Mouse (Mus musculus) adrenal gland, adult 8-10 months (tissue): ENCODE measurements around the gene Cacna1c. TPM values are rescaled to one million over a fixed set of nuclear protein-coding genes. Genes with fewer than 3 reads are reported as not detected.

Experiments used
- DNase-seq: peaks from one replicate; pipeline ENCODE4 v3.0.0; 2022
- total RNA-seq, 4 experiments: library from RNA; stranded (reverse); gene quantifications; 2 replicates each; pipeline ENCODE4 v1.2.4; 2022

The Cacna1c gene
- total RNA-seq, 4 experiments from 2014 or later: 97.1 to 218 (median 127) TPM

- no peak for DNase-seq
Observed at GRCm38 (mm10) chr6:119139561-119139960, 56.7 kb downstream of the Cacna1c start.

GRCm38 (mm10) chr6:119137768-119138167, 58.5 kb downstream of the Cacna1c start:
- peak; percentile 14 for DNase-seq

GRCm38 (mm10) chr6:119132863-119133262, 63.4 kb downstream of the Cacna1c start:
- DNase-seq: no peak

- DNase-seq: no peak
Observed at GRCm38 (mm10) chr6:119132111-119132735, 64.0 kb downstream of the Cacna1c start.

- peak; percentile 19 for DNase-seq
Observed at GRCm38 (mm10) chr6:119129664-119130063, 66.6 kb downstream of the Cacna1c start.

GRCm38 (mm10) chr6:119128521-119128920, 67.7 kb downstream of the Cacna1c start:
- DNase-seq: no peak

GRCm38 (mm10) chr6:119128076-119128475, 68.1 kb downstream of the Cacna1c start:
- no peak for DNase-seq

- DNase-seq: no peak
Observed at GRCm38 (mm10) chr6:119126991-119127390, 69.2 kb downstream of the Cacna1c start.

GRCm38 (mm10) chr6:119118371-119118770, 77.8 kb downstream of the Cacna1c start:
- DNase-seq: no peak

GRCm38 (mm10) chr6:119116290-119116689, 79.9 kb downstream of the Cacna1c start:
- no peak for DNase-seq

GRCm38 (mm10) chr6:119113362-119113761, 82.9 kb downstream of the Cacna1c start:
- no peak for DNase-seq

- DNase-seq: no peak
Observed at GRCm38 (mm10) chr6:119110369-119110768, 85.8 kb downstream of the Cacna1c start.

GRCm38 (mm10) chr6:119108466-119109394, 87.5 kb downstream of the Cacna1c start:
- DNase-seq: peak; percentile 75

- no peak for DNase-seq
Observed at GRCm38 (mm10) chr6:119107856-119108465, 88.3 kb downstream of the Cacna1c start.

- DNase-seq: peak; percentile 41
Observed at GRCm38 (mm10) chr6:119107140-119107855, 88.9 kb downstream of the Cacna1c start.

GRCm38 (mm10) chr6:119106726-119107125, 89.5 kb downstream of the Cacna1c start:
- no peak for DNase-seq

- DNase-seq: no peak
Observed at GRCm38 (mm10) chr6:119105651-119106595, 90.3 kb downstream of the Cacna1c start.

- peak; percentile 76 for DNase-seq
Observed at GRCm38 (mm10) chr6:119104246-119104645, 92.0 kb downstream of the Cacna1c start.

- no peak for DNase-seq
Observed at GRCm38 (mm10) chr6:119102936-119103335, 93.3 kb downstream of the Cacna1c start.

GRCm38 (mm10) chr6:119099333-119099732, 96.9 kb downstream of the Cacna1c start:
- DNase-seq: no peak

- no peak for DNase-seq
Observed at GRCm38 (mm10) chr6:119096481-119096880, 99.7 kb downstream of the Cacna1c start.
